Comparison of ENCODE assay signal across 10 mouse cellular contexts in the genomic region with DNA sequence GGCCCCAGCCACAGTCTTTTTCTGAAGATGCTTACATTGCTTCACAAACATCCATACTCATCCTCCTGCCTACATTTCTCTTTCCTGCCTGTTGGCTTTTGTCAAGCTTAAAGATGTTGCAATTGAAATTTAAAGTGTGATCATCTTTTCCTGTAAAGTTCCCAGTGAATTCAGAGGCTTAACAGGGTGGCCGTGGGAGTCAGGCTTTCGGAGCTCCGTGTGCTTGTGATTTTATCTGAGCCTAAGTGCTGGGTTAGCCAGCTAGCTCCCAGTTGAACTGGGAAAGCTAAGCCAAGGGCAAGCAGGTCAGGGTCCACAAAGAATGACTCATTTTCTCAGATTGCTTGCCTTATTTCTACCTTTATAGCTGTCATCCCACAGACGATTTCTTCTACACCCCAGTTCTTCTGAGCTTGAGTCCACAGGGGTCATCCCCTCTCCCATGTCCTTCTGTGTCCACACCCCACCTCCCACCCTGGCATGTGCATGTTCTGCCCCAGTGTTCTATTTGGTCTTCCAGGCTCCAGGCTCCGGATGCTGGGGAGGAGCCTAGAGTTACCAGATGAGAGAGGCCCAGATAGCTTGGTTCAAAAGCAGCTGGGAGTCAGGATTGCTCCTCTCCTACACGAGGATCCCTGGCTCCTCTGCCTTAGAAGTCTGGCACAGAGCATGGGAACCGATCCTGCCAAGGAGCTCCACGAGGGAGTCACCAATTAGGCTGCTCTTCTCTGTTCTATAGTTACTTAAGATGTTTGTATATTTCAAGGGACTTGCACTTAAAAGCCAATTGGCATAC. TPM values are rescaled to one million over a fixed set of nuclear protein-coding genes. Genes with fewer than 3 reads are reported as not detected.
DNase-seq lines count a peak whose midpoint lies in the region; ATAC-seq lines count a peak whose summit lies in the region.
"Had no signal": no experiment of that assay in that cellular context is flagged by ENCODE, and none has a peak within 500 bp of the region (broad histone marks: within the 10 kb centered on the region; RNA-seq: fewer than 3 reads in every experiment).

No protein-coding gene starts in this region.

- H3K27ac ChIP-seq in kidney, embryonic 16.5 days (ENCODE audit: low read length) = peak overlapping the region; percentile 65

- H3K36me3 ChIP-seq in kidney, embryonic 16.5 days (ENCODE audit: insufficient read depth, low read length) = no peaks in the 10 kb centered on the region

- H3K9me3 ChIP-seq in kidney, embryonic 16.5 days (ENCODE audit: low read length) = no peaks in the 10 kb centered on the region

- H3K4me2 ChIP-seq in kidney, embryonic 16.5 days (replicated peaks; ENCODE audit: low read depth, low read length) = no peak overlapping the region

- no peak overlapping the region for H3K4me3 ChIP-seq in kidney, embryonic 16.5 days (ENCODE audit: low read length)

- WGBS in kidney, embryonic 16.5 days = 31% methylated on average over 8 of the region's 8 CpGs

- H3K9ac ChIP-seq in kidney, embryonic 16.5 days (replicated peaks; ENCODE audit: low read length) = no peak overlapping the region

- DNase-seq in adrenal gland, postnatal 10 days = peak; percentile 30
- DNase-seq in adrenal gland, postnatal 4 days (ENCODE audit: low spot score in 2 of 2) = no peak
- DNase-seq in kidney, adult 18-20 months = no peak
- peak; percentile 40 to 42 for DNase-seq in adrenal gland, postnatal 36 days
- DNase-seq in heart, postnatal 4 days = peak; percentile 26
- no peak for DNase-seq in layer of hippocampus, adult 18-20 months (ENCODE audit: low spot score in 2 of 2)
- DNase-seq in cerebellum, postnatal 36 days = no peak
- DNase-seq: cerebellum, adult 11 months; kidney, adult 9 months had no signal

- no peaks in the 10 kb centered on the region for H3K27me3 ChIP-seq in kidney, embryonic 16.5 days (ENCODE audit: insufficient read depth, low read length)

- peaks cover 18% of the 10 kb centered on the region for H3K4me1 ChIP-seq in kidney, embryonic 16.5 days (ENCODE audit: insufficient read depth, low read length)

- peak; percentile 14; the same call in 1 of the 2 replicates for ATAC-seq in kidney, embryonic 16.5 days (ENCODE audit: low FRiP score, low TSS enrichment)

RNA-seq across cellular contexts. Expression of gene Tns3, which starts 42.1 kb away (rescaled TPM):
- total RNA-seq in adrenal gland, postnatal 10 days (2021) = 10 to 100 TPM; 36.5 to 38.5 TPM
- total RNA-seq in adrenal gland, postnatal 4 days (2021) = 10 to 100 TPM; 67.7 to 81.2 TPM
- polyA plus RNA-seq in kidney, embryonic 16.5 days (2015; fragmentation: Nextera tagmentation; extraction: Ambion mirVana) = 31.5 and 32.7 TPM in 2 replicates
- total RNA-seq in adrenal gland, postnatal 36 days (2021) = 10 to 100 TPM; 46.9 to 60.6 TPM
- total RNA-seq in heart, postnatal 4 days (2021) = 10 to 100 TPM; 32.5 to 37.1 TPM
- 10 to 100 TPM; 53.9 to 56.4 TPM for total RNA-seq in layer of hippocampus, adult 18-20 months (2021)

Comparison
In these comparisons a context has a peak if more than half of its experiments do, and no peak if none do; other contexts are left out.
1. DNase-seq: peak in adrenal gland, postnatal 10 days (single experiment), adrenal gland, postnatal 36 days (2 of 2) and heart, postnatal 4 days (single experiment); none in adrenal gland, postnatal 4 days (0 of 2), kidney, adult 18-20 months (single experiment), layer of hippocampus, adult 18-20 months (0 of 2) and cerebellum, postnatal 36 days (0 of 2).